Mouse (Mus musculus) midbrain, embryonic 13.5 days (tissue): ENCODE data around the gene Pou2f1. TPM values are rescaled to one million over a fixed set of nuclear protein-coding genes. Genes with fewer than 3 reads are reported as not detected.

ENCODE experiments used
- ATAC-seq: fragments of 200-750 bp; cut with Nextera tagmentation; 2 replicates; pipeline ENCODE4 v1.8.0; 2017; ENCODE audit warnings: mild to moderate bottlenecking, moderate TSS enrichment, moderate library complexity
- H3K27ac ChIP-seq: fragments of 300-500 bp; sonication (generic); 2 replicates; pipeline ENCODE4 v1.5.1; 2015; ENCODE audit warnings: inconsistent platforms, mild to moderate bottlenecking, moderate library complexity
- H3K27me3 ChIP-seq: fragments of 300-500 bp; sonication (generic); 2 replicates; pipeline ENCODE4 v1.6.1; 2015; ENCODE audit warnings: mild to moderate bottlenecking, inconsistent platforms
- H3K36me3 ChIP-seq: fragments of 300-500 bp; sonication (generic); 2 replicates; pipeline ENCODE4 v1.6.1; 2015; ENCODE audit warnings: mild to moderate bottlenecking, inconsistent platforms
- H3K4me1 ChIP-seq: fragments of 300-500 bp; sonication (generic); replicated peaks from 2 replicates; pipeline ENCODE4 v1.6.1; 2015; ENCODE audit warnings: inconsistent platforms
- H3K4me2 ChIP-seq: fragments of 300-500 bp; sonication (generic); replicated peaks from 2 replicates; pipeline ENCODE4 v1.6.1; 2015; ENCODE audit warnings: moderate library complexity, mild to moderate bottlenecking, inconsistent platforms
- H3K4me3 ChIP-seq: fragments of 300-500 bp; sonication (generic); replicated peaks from 2 replicates; pipeline ENCODE4 v1.5.1; 2015; ENCODE audit warnings: mild to moderate bottlenecking, inconsistent platforms
- H3K9ac ChIP-seq: fragments of 300-500 bp; sonication (generic); replicated peaks from 2 replicates; pipeline ENCODE4 v1.6.1; 2015; ENCODE audit warnings: mild to moderate bottlenecking, inconsistent platforms
- H3K9me3 ChIP-seq: fragments of 300-500 bp; sonication (generic); 2 replicates; pipeline ENCODE4 v1.6.1; 2016; ENCODE audit warnings: mild to moderate bottlenecking, inconsistent platforms
- WGBS: fragments of 180-500 bp; shearing (Covaris S2); methylation state at CpG from one replicate; pipeline ENCODE4 v1.1.7; 2015; 5-methylcytosine and 5-hydroxymethylcytosine counted together
- polyA plus RNA-seq: library from polyadenylated mRNA; unstranded; fragments of >200 nt; fragmentation: Nextera tagmentation; extraction: Ambion mirVana; gene quantifications from 2 replicates; pipeline ENCODE4 v1.2.1, GENCODE M21; 2015

Gene Pou2f1
- polyA plus RNA-seq, 1 experiment from 2014 or later, result 27.7 TPM

GRCm38 (mm10) chr1:165891686-165892085 lies 110.8 kb downstream of the Pou2f1 start:
- Histone ChIP-seq H3K4me3 (no peak overlapping the region), H3K9ac (no peak overlapping the region), H3K27me3 (no peaks in the 10 kb centered on the region), H3K27ac (no peak overlapping the region), H3K9me3 (no peaks in the 10 kb centered on the region), H3K4me2 (no peak overlapping the region), H3K4me1 (no peaks in the 10 kb centered on the region), H3K36me3 (peaks cover 65% of the 10 kb centered on the region)
- 83% methylated on average over 2 of the region's 2 CpGs for WGBS
- no peak for ATAC-seq

GRCm38 (mm10) chr1:165882146-165882900 lies 120.2 kb downstream of the Pou2f1 start:
- 68% methylated on average over 8 of the region's 8 CpGs for WGBS
- Histone ChIP-seq H3K9me3 (no peaks in the 10 kb centered on the region), H3K4me3 (no peak overlapping the region), H3K27ac (no peak overlapping the region), H3K4me1 (no peaks in the 10 kb centered on the region), H3K9ac (no peak overlapping the region), H3K36me3 (peaks cover 51% of the 10 kb centered on the region), H3K27me3 (no peaks in the 10 kb centered on the region), H3K4me2 (no peak overlapping the region)
- no peak for ATAC-seq

DNA sequence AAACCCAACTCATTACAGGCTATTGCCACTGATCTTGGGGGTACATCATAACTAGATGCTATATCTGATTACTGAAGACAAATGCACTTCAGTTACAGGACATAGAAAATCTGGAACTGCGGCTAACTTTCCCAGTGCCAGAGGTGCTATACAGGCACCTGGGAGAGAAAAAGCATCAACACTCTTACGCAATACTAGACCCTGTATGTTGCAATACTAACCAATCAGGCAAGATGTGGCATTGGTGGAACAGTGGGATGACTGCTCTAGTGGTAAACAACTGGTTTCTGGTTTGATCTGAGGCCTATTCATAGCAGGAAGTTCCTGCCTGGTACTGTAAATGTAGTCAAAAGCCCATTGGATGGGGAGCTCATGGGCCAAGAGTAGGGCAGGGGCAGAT lies 123.7 kb downstream of the Pou2f1 start:
- H3K9ac ChIP-seq, result no peak overlapping the region
- peaks cover 65% of the 10 kb centered on the region for H3K36me3 ChIP-seq

GRCm38 (mm10) chr1:165875520-165876284 lies 126.8 kb downstream of the Pou2f1 start:
- no peaks in the 10 kb centered on the region for H3K9me3 ChIP-seq
- 96% methylated on average over 6 of the region's 6 CpGs for WGBS
- H3K4me1 ChIP-seq, result peaks cover 11% of the 10 kb centered on the region; the same call in 1 of the 2 replicates
- H3K27ac ChIP-seq, result no peak overlapping the region
- H3K4me3 ChIP-seq, result no peak overlapping the region
- no peak for ATAC-seq
- H3K36me3 ChIP-seq, result peaks cover 50% of the 10 kb centered on the region
- no peak overlapping the region for H3K4me2 ChIP-seq
- no peak overlapping the region for H3K9ac ChIP-seq
- H3K27me3 ChIP-seq, result no peaks in the 10 kb centered on the region

More for the DNA sequence above, 123.7 kb downstream of the Pou2f1 start:
- no peak overlapping the region for H3K4me3 ChIP-seq
- peaks cover 7% of the 10 kb centered on the region; the same call in 1 of the 2 replicates for H3K4me1 ChIP-seq
- ATAC-seq, result no peak
- H3K9me3 ChIP-seq, result no peaks in the 10 kb centered on the region
- H3K4me2 ChIP-seq, result no peak overlapping the region
- H3K27ac ChIP-seq, result no peak overlapping the region
- 94% methylated on average over 2 of the region's 2 CpGs for WGBS
- H3K27me3 ChIP-seq, result no peaks in the 10 kb centered on the region

GRCm38 (mm10) chr1:165874645-165875044 lies 127.8 kb downstream of the Pou2f1 start:
- Histone ChIP-seq H3K36me3 (peaks cover 45% of the 10 kb centered on the region), H3K4me2 (no peak overlapping the region), H3K4me3 (no peak overlapping the region), H3K9me3 (no peaks in the 10 kb centered on the region), H3K4me1 (peaks cover 11% of the 10 kb centered on the region; the same call in 1 of the 2 replicates), H3K9ac (no peak overlapping the region), H3K27me3 (no peaks in the 10 kb centered on the region), H3K27ac (no peak overlapping the region)
- WGBS, result 52% methylated on average over 8 of the region's 8 CpGs
- no peak for ATAC-seq

DNA sequence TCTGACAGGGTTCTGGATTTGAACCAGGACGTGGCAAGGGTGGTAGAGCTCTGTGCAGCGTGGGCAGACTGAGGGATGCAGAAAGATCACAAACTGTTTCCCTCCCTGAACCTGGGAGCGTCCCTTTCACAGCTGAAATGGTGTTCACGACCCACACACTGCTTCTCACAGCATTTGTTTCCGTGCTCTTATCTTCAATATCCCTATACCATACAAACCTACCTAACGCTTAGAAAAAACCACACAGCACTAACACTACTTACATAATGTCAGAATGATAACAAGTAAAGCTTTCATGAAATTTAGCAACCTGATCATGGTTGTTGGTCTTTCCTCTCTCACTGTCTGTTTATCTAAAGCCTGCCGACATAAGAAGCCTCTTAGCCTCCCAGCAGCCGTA lies 133.8 kb downstream of the Pou2f1 start:
- no peaks in the 10 kb centered on the region for H3K27me3 ChIP-seq
- peaks cover 21% of the 10 kb centered on the region; the same call in 1 of the 2 replicates for H3K36me3 ChIP-seq
- no peak overlapping the region for H3K27ac ChIP-seq
- no peaks in the 10 kb centered on the region for H3K9me3 ChIP-seq
- no peak overlapping the region for H3K4me2 ChIP-seq
- ATAC-seq, result no peak
- peaks cover 17% of the 10 kb centered on the region for H3K4me1 ChIP-seq
- no peak overlapping the region for H3K9ac ChIP-seq
- no peak overlapping the region for H3K4me3 ChIP-seq
- WGBS, result 94% methylated on average over 8 of the region's 8 CpGs

GRCm38 (mm10) chr1:165866630-165867280 lies 135.7 kb downstream of the Pou2f1 start:
- Histone ChIP-seq H3K4me2 (no peak overlapping the region), H3K27me3 (no peaks in the 10 kb centered on the region), H3K9me3 (no peaks in the 10 kb centered on the region), H3K9ac (no peak overlapping the region), H3K27ac (no peak overlapping the region), H3K36me3 (peaks cover 21% of the 10 kb centered on the region; the same call in 1 of the 2 replicates), H3K4me1 (peaks cover 17% of the 10 kb centered on the region), H3K4me3 (no peak overlapping the region)
- no peak for ATAC-seq
- WGBS, result 83% methylated on average over 5 of the region's 5 CpGs

DNA sequence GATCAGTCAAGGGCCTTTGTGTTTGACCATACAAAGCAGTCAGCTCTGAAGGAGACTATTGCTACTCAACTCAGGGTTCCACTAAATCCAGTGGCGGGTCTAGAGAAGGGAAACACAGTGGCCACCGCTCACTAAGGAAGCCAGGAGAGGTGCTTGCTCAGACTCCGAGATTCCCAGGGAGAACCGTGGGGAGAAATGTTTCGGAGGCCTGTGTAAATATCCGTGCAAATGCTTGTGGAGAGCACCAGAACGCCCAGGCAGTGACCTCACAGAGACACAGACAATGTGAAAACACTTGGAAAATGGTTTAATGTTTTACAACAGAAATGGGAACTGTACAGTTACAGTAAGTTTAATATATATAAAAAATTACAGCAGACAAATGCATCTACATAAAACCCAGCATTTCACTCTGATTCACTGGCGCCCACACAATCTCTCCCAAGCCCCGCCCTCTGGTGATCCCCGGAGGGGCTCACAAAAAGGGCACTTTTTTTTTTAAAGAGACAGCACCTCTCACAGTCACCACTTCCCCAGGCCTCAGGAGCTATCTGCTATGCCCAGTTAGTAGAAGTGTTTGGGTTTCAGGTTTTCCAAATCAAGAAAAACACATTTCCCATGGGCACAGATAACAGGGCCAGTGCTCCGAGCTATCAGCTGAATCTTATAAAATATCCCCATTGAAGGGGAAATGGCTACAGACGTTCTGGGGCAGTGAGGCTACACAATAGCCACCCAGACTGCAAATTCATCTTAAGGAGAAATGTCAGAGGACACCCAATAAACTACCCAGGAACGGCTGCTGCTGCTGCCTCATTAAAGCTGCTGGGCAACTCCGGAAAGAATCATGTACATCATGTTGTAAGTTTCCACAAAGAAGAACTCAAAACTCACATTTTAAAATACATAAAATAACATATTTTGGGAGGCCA lies 137.3 kb downstream of the Pou2f1 start:
- peak overlapping the region; percentile 25; the same call in 1 of the 2 replicates for H3K27ac ChIP-seq
- no peak overlapping the region for H3K9ac ChIP-seq
- H3K4me1 ChIP-seq, result peaks cover 17% of the 10 kb centered on the region
- peaks cover 21% of the 10 kb centered on the region; the same call in 1 of the 2 replicates for H3K36me3 ChIP-seq
- WGBS, result 45% methylated on average over 14 of the region's 14 CpGs
- no peaks in the 10 kb centered on the region for H3K27me3 ChIP-seq
- no peak for ATAC-seq
- H3K9me3 ChIP-seq, result no peaks in the 10 kb centered on the region
- H3K4me2 ChIP-seq, result no peak overlapping the region
- H3K4me3 ChIP-seq, result no peak overlapping the region

- no peak for ATAC-seq
- Histone ChIP-seq H3K27ac (0 out of 2 replicates have a peak overlapping the region, but pooled peaks have one; percentile 19), H3K27me3 (peaks cover 5% of the 10 kb centered on the region; the same call in 1 of the 2 replicates), H3K4me3 (no peak overlapping the region), H3K9me3 (no peaks in the 10 kb centered on the region), H3K9ac (no peak overlapping the region), H3K36me3 (peaks cover 10% of the 10 kb centered on the region; the same call in 1 of the 2 replicates), H3K4me2 (no peak overlapping the region), H3K4me1 (peaks cover 17% of the 10 kb centered on the region)
- WGBS, result 58% methylated on average over 7 of the region's 7 CpGs
Measured at GRCm38 (mm10) chr1:165862059-165862458, 140.4 kb downstream of the Pou2f1 start.

- Histone ChIP-seq H3K4me2 (no peak overlapping the region), H3K27me3 (peaks cover 7% of the 10 kb centered on the region; the same call in 1 of the 2 replicates), H3K36me3 (0 out of 2 replicates have a peak, but pooled peaks cover 5% of the 10 kb centered on the region), H3K27ac (no peak overlapping the region), H3K9me3 (no peaks in the 10 kb centered on the region), H3K4me1 (peaks cover 17% of the 10 kb centered on the region), H3K4me3 (no peak overlapping the region), H3K9ac (no peak overlapping the region)
- no peak for ATAC-seq
- 79% methylated on average over 3 of the region's 3 CpGs for WGBS
Measured at GRCm38 (mm10) chr1:165861235-165861609, 141.3 kb downstream of the Pou2f1 start.
